Mouse (Mus musculus): ENCODE results near the gene Gm4565. TPM values are rescaled to one million over a fixed set of nuclear protein-coding genes. Genes with fewer than 3 reads are reported as not detected.
"Not testable (repeated sequence)": the region's sequence is repeated elsewhere in the genome, so short reads cannot be mapped to it uniquely, and the experiment has no call there.

Gene Gm4565
- not detected in 2 replicates for polyA plus RNA-seq (2014; fragmentation: Nextera tagmentation; extraction: Ambion mirVana)

- WGBS = 83% methylated on average over 2 of the region's 4 CpGs
- not testable (repeated sequence) for H3K9me3 ChIP-seq (ENCODE audit: control insufficient read depth, low read length); ATAC-seq (ENCODE audit: insufficient number of reproducible peaks, low FRiP score, low TSS enrichment, low read depth); H3K4me3 ChIP-seq (ENCODE audit: low read depth, low read length); H3K4me2 ChIP-seq (ENCODE audit: low read depth, severe bottlenecking); H3K27ac ChIP-seq (replicated peaks; ENCODE audit: low read depth, low read length); H3K9ac ChIP-seq (ENCODE audit: low read length); DNase-seq (ENCODE audit: low spot score); H3K4me1 ChIP-seq (ENCODE audit: control insufficient read depth, insufficient read depth, low read length); H3K36me3 ChIP-seq (ENCODE audit: control insufficient read depth, insufficient read depth, low read length); H3K27me3 ChIP-seq (ENCODE audit: control insufficient read depth, insufficient read depth, low read length)
Observed at GRCm38 (mm10) chr7:22588027-22588426, at the start of gene Gm4565. Gene Gm4565 (minus strand): TSS chr7:22588127.

- DNase-seq (ENCODE audit: low spot score); H3K27ac ChIP-seq (replicated peaks; ENCODE audit: low read depth, low read length); H3K4me3 ChIP-seq (ENCODE audit: low read depth, low read length); H3K9me3 ChIP-seq (ENCODE audit: control insufficient read depth, low read length); H3K4me2 ChIP-seq (ENCODE audit: low read depth, severe bottlenecking); ATAC-seq (ENCODE audit: insufficient number of reproducible peaks, low FRiP score, low TSS enrichment, low read depth); H3K9ac ChIP-seq (ENCODE audit: low read length); H3K4me1 ChIP-seq (ENCODE audit: control insufficient read depth, insufficient read depth, low read length); H3K27me3 ChIP-seq (ENCODE audit: control insufficient read depth, insufficient read depth, low read length); H3K36me3 ChIP-seq (ENCODE audit: control insufficient read depth, insufficient read depth, low read length): not testable (repeated sequence)
- WGBS = no CpG with 5 or more reads among the region's 3 CpGs
Observed at GRCm38 (mm10) chr7:22565243-22565642, 22.7 kb downstream of the Gm4565 start, which contains the start of gene Gm4201. Gene Gm4201 (minus strand): TSS chr7:22565343.

GRCm38 (mm10) chr7:22534787-22535186, 53.1 kb downstream of the Gm4565 start, which contains the start of gene Gm8677:
Gene Gm8677 (minus strand): TSS chr7:22534887.
- not testable (repeated sequence) for ATAC-seq (ENCODE audit: insufficient number of reproducible peaks, low FRiP score, low TSS enrichment, low read depth); H3K4me3 ChIP-seq (ENCODE audit: low read depth, low read length); H3K9me3 ChIP-seq (ENCODE audit: control insufficient read depth, low read length); H3K36me3 ChIP-seq (ENCODE audit: control insufficient read depth, insufficient read depth, low read length); H3K9ac ChIP-seq (ENCODE audit: low read length); DNase-seq (ENCODE audit: low spot score); H3K27me3 ChIP-seq (ENCODE audit: control insufficient read depth, insufficient read depth, low read length); H3K4me2 ChIP-seq (ENCODE audit: low read depth, severe bottlenecking); H3K4me1 ChIP-seq (ENCODE audit: control insufficient read depth, insufficient read depth, low read length); H3K27ac ChIP-seq (replicated peaks; ENCODE audit: low read depth, low read length)
- WGBS = no CpG with 5 or more reads among the region's 1 CpGs

Other genes starting within 250 kb of the Gm4565 start
- gene Gm8660, start 217.1 kb downstream of the Gm4565 start, polyA plus RNA-seq (2014; fragmentation: Nextera tagmentation; extraction: Ambion mirVana) = not detected in 2 replicates
- not detected in 2 replicates for gene Vmn1r148, start 174.5 kb downstream of the Gm4565 start, polyA plus RNA-seq (2014; fragmentation: Nextera tagmentation; extraction: Ambion mirVana)
- gene Vmn1r149, start 149.9 kb downstream of the Gm4565 start, polyA plus RNA-seq (2014; fragmentation: Nextera tagmentation; extraction: Ambion mirVana) = not detected in 2 replicates
- gene Gm10665, start 124.1 kb downstream of the Gm4565 start, polyA plus RNA-seq (2014; fragmentation: Nextera tagmentation; extraction: Ambion mirVana) = not detected in 2 replicates
- gene Vmn1r151, start 88.4 kb downstream of the Gm4565 start, polyA plus RNA-seq (2014; fragmentation: Nextera tagmentation; extraction: Ambion mirVana) = not detected in 2 replicates
- gene Vmn1r152, start 65.2 kb downstream of the Gm4565 start, polyA plus RNA-seq (2014; fragmentation: Nextera tagmentation; extraction: Ambion mirVana) = not detected in 2 replicates
- gene Gm8677, start 53.2 kb downstream of the Gm4565 start, polyA plus RNA-seq (2014; fragmentation: Nextera tagmentation; extraction: Ambion mirVana) = not detected in 2 replicates
- not detected in 2 replicates for gene Gm4201, start 22.8 kb downstream of the Gm4565 start, polyA plus RNA-seq (2014; fragmentation: Nextera tagmentation; extraction: Ambion mirVana)
- not detected in 2 replicates for gene Vmn1r155, start 69.9 kb upstream of the Gm4565 start, polyA plus RNA-seq (2014; fragmentation: Nextera tagmentation; extraction: Ambion mirVana)
- gene Gm8693, start 104.2 kb upstream of the Gm4565 start, polyA plus RNA-seq (2014; fragmentation: Nextera tagmentation; extraction: Ambion mirVana) = not detected in 2 replicates
- not detected in 2 replicates for gene Gm4567, start 131.6 kb upstream of the Gm4565 start, polyA plus RNA-seq (2014; fragmentation: Nextera tagmentation; extraction: Ambion mirVana)
- not detected in 2 replicates for gene Vmn1r157, start 173.6 kb upstream of the Gm4565 start, polyA plus RNA-seq (2014; fragmentation: Nextera tagmentation; extraction: Ambion mirVana)
- gene Vmn1r158, start 202.7 kb upstream of the Gm4565 start, polyA plus RNA-seq (2014; fragmentation: Nextera tagmentation; extraction: Ambion mirVana) = not detected in 2 replicates